Mouse (Mus musculus) heart, embryonic 12.5 days (tissue): Measurements from ENCODE around the gene Nek5. TPM values are rescaled to one million over a fixed set of nuclear protein-coding genes. Genes with fewer than 3 reads are reported as not detected.

Experiments used
- ATAC-seq: fragments of 200-750 bp; cut with Nextera tagmentation; 2 replicates; pipeline ENCODE4 v1.8.0; 2017; ENCODE audit warnings: moderate TSS enrichment, moderate library complexity; ENCODE audit not compliant: insufficient number of reproducible peaks, low FRiP score
- H3K27ac ChIP-seq: fragments of 300-500 bp; sonication (generic); 2 replicates; pipeline ENCODE4 v1.5.1; 2016; ENCODE audit warnings: mild to moderate bottlenecking, moderate library complexity; ENCODE audit not compliant: poor library complexity, severe bottlenecking
- H3K27me3 ChIP-seq: fragments of 300-500 bp; sonication (generic); replicated peaks from 2 replicates; pipeline ENCODE4 v1.6.1; 2016; ENCODE audit warnings: mild to moderate bottlenecking, moderate library complexity
- H3K36me3 ChIP-seq: fragments of 300-500 bp; sonication (generic); 2 replicates; pipeline ENCODE4 v1.6.1; 2016; ENCODE audit warnings: mild to moderate bottlenecking, moderate library complexity
- H3K4me1 ChIP-seq: fragments of 300-500 bp; sonication (generic); replicated peaks from 2 replicates; pipeline ENCODE4 v1.6.1; 2016; ENCODE audit warnings: mild to moderate bottlenecking
- H3K4me2 ChIP-seq: fragments of 300-500 bp; sonication (generic); 2 replicates; pipeline ENCODE4 v1.6.1; 2016; ENCODE audit warnings: mild to moderate bottlenecking, moderate library complexity
- H3K4me3 ChIP-seq: fragments of 300-500 bp; sonication (generic); 2 replicates; pipeline ENCODE4 v1.5.1; 2016; ENCODE audit warnings: mild to moderate bottlenecking
- H3K9ac ChIP-seq: fragments of 300-500 bp; sonication (generic); 2 replicates; pipeline ENCODE4 v1.6.1; 2016; ENCODE audit warnings: mild to moderate bottlenecking, moderate library complexity
- H3K9me3 ChIP-seq: fragments of 300-500 bp; sonication (generic); replicated peaks from 2 replicates; pipeline ENCODE4 v1.6.1; 2016; ENCODE audit warnings: mild to moderate bottlenecking, moderate library complexity
- WGBS: fragments of 180-500 bp; shearing (Covaris S2); methylation state at CpG from one replicate; pipeline ENCODE4 v1.1.7; 2016; 5-methylcytosine and 5-hydroxymethylcytosine counted together
- polyA plus RNA-seq: library from polyadenylated mRNA; unstranded; fragments of >200 nt; fragmentation: Nextera tagmentation; extraction: Ambion mirVana; gene quantifications from 2 replicates; pipeline ENCODE4 v1.2.1, GENCODE M21; 2016

Nek5 gene
- polyA plus RNA-seq, 1 experiment from 2014 or later: 0.11 TPM

DNA sequence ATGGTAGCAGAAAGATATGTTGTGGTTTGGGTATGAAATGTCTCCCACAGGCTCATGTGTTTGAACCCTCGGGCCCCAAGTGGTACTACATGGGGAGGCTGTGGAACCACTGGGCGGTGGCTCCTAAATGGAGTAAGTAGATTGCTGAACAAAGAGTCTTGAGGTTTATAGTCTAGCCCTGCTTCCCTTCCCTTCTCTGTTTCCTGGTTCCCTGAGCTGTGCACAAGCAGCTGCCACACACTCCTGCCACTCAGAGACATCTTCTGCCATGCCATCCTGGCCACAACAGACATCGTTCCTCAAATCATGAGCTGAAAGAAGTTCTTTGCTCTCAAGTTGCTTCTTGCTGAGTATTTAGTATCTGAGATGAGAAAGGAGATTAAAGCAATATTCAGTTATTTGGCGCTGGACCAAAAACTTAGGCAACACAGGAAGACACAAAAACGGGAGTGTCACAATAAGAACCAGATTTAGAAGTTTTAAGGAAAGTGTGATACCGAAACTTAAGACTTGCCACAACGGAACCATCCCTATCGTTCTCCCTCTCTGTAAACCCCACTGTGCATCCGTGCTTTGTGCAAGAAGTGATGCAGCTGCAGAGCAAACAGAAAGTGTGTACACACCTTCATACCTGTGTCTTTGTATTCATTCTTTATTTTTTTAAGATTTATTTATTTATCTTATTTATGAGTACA is 45.4 kb downstream of the Nek5 start:
- no peak for ATAC-seq
- no peak overlapping the region for H3K4me3 ChIP-seq
- H3K4me2 ChIP-seq: no peak overlapping the region
- H3K9me3 ChIP-seq: no peaks in the 10 kb centered on the region
- no peaks in the 10 kb centered on the region for H3K36me3 ChIP-seq
- no peaks in the 10 kb centered on the region for H3K27me3 ChIP-seq
- peaks cover 9% of the 10 kb centered on the region; the same call in 1 of the 2 replicates for H3K4me1 ChIP-seq
- no peak overlapping the region for H3K27ac ChIP-seq
- no peak overlapping the region for H3K9ac ChIP-seq
- WGBS: 83% methylated on average over 9 of the region's 9 CpGs

DNA sequence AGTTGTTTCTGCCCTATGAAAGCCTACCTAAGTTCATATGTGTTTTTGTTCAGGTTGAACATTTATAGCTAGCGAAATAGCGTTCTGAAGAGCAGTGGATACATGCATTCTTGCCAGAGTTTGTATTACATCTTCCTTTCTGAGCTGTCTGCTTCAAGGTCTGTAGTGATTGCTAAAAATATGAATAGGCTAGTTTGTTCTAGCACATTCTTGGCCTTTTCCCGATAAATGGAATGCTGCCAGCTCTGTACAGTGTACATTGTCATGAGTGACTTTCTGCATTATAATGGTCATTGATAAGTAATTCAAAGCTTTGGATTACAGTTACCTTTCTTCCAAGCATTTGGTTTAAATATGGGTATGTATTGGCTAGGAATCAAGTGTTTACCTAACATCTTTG is 63.7 kb downstream of the Nek5 start:
- H3K4me2 ChIP-seq: peak overlapping the region; percentile 70
- no peak overlapping the region for H3K27ac ChIP-seq
- ATAC-seq: no peak
- no peaks in the 10 kb centered on the region for H3K9me3 ChIP-seq
- H3K9ac ChIP-seq: no peak overlapping the region
- peaks cover 3% of the 10 kb centered on the region; the same call in 1 of the 2 replicates for H3K4me1 ChIP-seq
- H3K27me3 ChIP-seq: peaks cover 16% of the 10 kb centered on the region
- H3K36me3 ChIP-seq: peaks cover 33% of the 10 kb centered on the region
- peak overlapping the region; percentile 76 for H3K4me3 ChIP-seq
- WGBS: 1% methylated on average over 3 of the region's 3 CpGs

DNA sequence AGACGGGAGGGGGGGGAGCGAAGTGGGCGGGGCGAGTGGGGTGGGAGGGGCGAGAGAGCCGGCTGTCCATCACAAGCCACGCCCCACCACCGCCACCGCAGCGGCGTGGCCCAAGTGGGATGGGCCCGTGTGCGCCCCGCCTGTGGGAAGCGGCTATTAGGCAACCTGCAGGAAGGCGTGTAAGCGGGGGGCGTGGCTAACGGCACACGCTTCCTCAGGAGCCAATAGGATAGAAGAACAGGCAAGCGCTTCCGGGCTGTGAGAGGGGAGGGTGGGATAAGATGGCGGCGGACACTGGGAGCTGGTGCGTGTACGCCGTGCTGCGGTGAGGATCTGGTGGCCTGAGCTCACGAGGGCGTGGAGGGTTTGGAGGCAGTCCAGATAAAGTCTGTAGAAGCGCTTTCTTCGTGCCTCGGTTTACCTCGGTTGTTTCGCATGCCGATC is 64.4 kb downstream of the Nek5 start, which contains the start of gene Alg11:
Alg11 (plus strand) TSS at position 276 of the 444 bp plus-strand sequence.
- ATAC-seq: peak; percentile 100
- WGBS: under 1% methylated on average over 36 of the region's 36 CpGs
- Histone ChIP-seq H3K4me1 (peaks cover 3% of the 10 kb centered on the region; the same call in 1 of the 2 replicates), H3K36me3 (peaks cover 26% of the 10 kb centered on the region), H3K9me3 (no peaks in the 10 kb centered on the region), H3K27ac (0 out of 2 replicates have a peak within 1 kb of the TSS, but pooled peaks have one; percentile 22), H3K9ac (peak within 1 kb of the TSS; percentile 75), H3K4me3 (peak within 1 kb of the TSS; percentile 76), H3K4me2 (peak within 1 kb of the TSS; percentile 84), H3K27me3 (peaks cover 16% of the 10 kb centered on the region)

DNA sequence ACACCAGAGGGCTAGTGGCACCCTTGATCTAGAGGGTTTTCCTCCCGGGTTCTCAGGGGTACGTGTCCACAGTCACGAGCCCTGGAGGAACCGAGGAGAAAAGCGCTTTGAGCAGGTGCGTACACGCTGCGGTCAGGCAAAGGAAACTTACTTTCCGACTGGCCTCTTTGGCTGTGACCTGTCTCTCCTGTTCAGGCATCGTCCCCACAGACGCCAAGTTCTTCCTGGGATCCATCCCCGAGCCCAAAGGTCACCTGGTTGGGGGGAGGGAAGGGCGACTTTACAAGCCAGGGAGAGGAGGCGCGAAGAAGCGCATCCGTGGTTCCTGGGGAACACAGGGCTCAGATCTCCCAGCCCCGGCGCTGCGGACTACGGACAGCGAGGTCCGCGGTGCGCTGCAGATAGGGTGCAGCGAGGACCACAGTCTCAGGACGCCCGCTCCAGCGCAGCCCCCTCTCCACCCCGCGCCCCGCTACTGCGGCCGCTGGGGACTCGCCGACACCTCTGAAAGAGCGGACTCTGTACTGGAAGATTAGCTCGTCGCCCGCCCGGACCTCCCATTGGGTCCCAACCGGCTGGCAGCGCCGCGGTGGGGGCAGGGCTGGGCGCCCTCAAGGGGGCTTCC is 64.9 kb downstream of the Nek5 start, which contains the start of gene Atp7b:
Atp7b (minus strand) TSS at position 485 of the 625 bp plus-strand sequence.
- 0 out of 2 replicates have a peak within 1 kb of the TSS, but pooled peaks have one; percentile 22 for H3K27ac ChIP-seq
- peaks cover 21% of the 10 kb centered on the region for H3K36me3 ChIP-seq
- no peaks in the 10 kb centered on the region for H3K9me3 ChIP-seq
- peak within 1 kb of the TSS; percentile 75 for H3K9ac ChIP-seq
- H3K4me2 ChIP-seq: peak within 1 kb of the TSS; percentile 84
- H3K27me3 ChIP-seq: peaks cover 16% of the 10 kb centered on the region
- ATAC-seq: peak; percentile 85
- H3K4me1 ChIP-seq: peaks cover 3% of the 10 kb centered on the region; the same call in 1 of the 2 replicates
- WGBS: under 1% methylated on average over 45 of the region's 46 CpGs
- peak within 1 kb of the TSS; percentile 76 for H3K4me3 ChIP-seq

GRCm38 (mm10) chr8:22059153-22059738 is 65.6 kb downstream of the Nek5 start:
- WGBS: 47% methylated on average over 11 of the region's 11 CpGs
- ATAC-seq: no peak
- peaks cover 15% of the 10 kb centered on the region for H3K36me3 ChIP-seq
- H3K4me1 ChIP-seq: peaks cover 8% of the 10 kb centered on the region
- H3K27me3 ChIP-seq: peaks cover 16% of the 10 kb centered on the region
- H3K27ac ChIP-seq: no peak overlapping the region
- H3K4me2 ChIP-seq: peak overlapping the region; percentile 84
- peak overlapping the region; percentile 76 for H3K4me3 ChIP-seq
- peak overlapping the region; percentile 75 for H3K9ac ChIP-seq
- no peaks in the 10 kb centered on the region for H3K9me3 ChIP-seq

- no peak overlapping the region for H3K4me3 ChIP-seq
- peaks cover 8% of the 10 kb centered on the region for H3K4me1 ChIP-seq
- H3K9me3 ChIP-seq: no peaks in the 10 kb centered on the region
- ATAC-seq: no peak
- H3K4me2 ChIP-seq: 0 out of 2 replicates have a peak overlapping the region, but pooled peaks have one; percentile 33
- no peak overlapping the region for H3K9ac ChIP-seq
- 54% methylated on average over 9 of the region's 9 CpGs for WGBS
- H3K27ac ChIP-seq: no peak overlapping the region
- H3K27me3 ChIP-seq: peaks cover 16% of the 10 kb centered on the region
- peaks cover 10% of the 10 kb centered on the region for H3K36me3 ChIP-seq
Observed at GRCm38 (mm10) chr8:22058368-22058767, 66.5 kb downstream of the Nek5 start.

DNA sequence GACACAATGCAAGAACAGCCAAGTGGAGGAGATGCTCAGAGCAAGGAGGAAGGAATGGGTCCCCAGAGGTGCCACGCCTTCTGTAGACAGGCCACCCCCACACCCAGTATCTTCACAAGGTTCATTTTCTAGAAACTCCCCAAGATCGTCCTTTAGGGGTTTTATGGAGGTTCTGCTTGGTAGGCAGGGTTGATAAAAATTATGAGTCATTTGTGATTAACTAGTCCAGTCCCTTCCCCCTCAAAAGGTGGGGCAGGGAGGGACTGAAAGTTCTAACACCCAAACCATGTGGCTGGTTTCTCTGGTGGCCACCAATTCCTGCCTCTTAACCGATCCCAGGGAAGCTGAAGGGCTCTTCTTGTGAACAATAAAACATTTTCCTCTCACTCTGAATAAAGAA is 68.0 kb downstream of the Nek5 start:
- Histone ChIP-seq H3K4me3 (no peak overlapping the region), H3K9ac (no peak overlapping the region), H3K4me1 (peaks cover 8% of the 10 kb centered on the region), H3K9me3 (no peaks in the 10 kb centered on the region), H3K27me3 (peaks cover 16% of the 10 kb centered on the region), H3K27ac (no peak overlapping the region), H3K4me2 (no peak overlapping the region), H3K36me3 (no peaks in the 10 kb centered on the region)
- 79% methylated on average over 3 of the region's 3 CpGs for WGBS
- no peak for ATAC-seq

- no peak overlapping the region for H3K9ac ChIP-seq
- ATAC-seq: no peak
- H3K4me2 ChIP-seq: no peak overlapping the region
- no peak overlapping the region for H3K27ac ChIP-seq
- no peaks in the 10 kb centered on the region for H3K9me3 ChIP-seq
- no peaks in the 10 kb centered on the region for H3K36me3 ChIP-seq
- H3K4me3 ChIP-seq: no peak overlapping the region
- 87% methylated on average over 2 of the region's 2 CpGs for WGBS
- peaks cover 5% of the 10 kb centered on the region; the same call in 1 of the 2 replicates for H3K4me1 ChIP-seq
- peaks cover 16% of the 10 kb centered on the region for H3K27me3 ChIP-seq
Observed at GRCm38 (mm10) chr8:22055492-22055877, 69.4 kb downstream of the Nek5 start.

- 59% methylated on average over 12 of the region's 12 CpGs for WGBS
- no peak for ATAC-seq
- Histone ChIP-seq H3K27me3 (peaks cover 16% of the 10 kb centered on the region), H3K4me2 (no peak overlapping the region), H3K36me3 (no peaks in the 10 kb centered on the region), H3K4me3 (no peak overlapping the region), H3K4me1 (peaks cover 5% of the 10 kb centered on the region; the same call in 1 of the 2 replicates), H3K27ac (no peak overlapping the region), H3K9me3 (no peaks in the 10 kb centered on the region), H3K9ac (no peak overlapping the region)
Observed at GRCm38 (mm10) chr8:22054674-22055491, 70.0 kb downstream of the Nek5 start.

- no peaks in the 10 kb centered on the region for H3K36me3 ChIP-seq
- WGBS: 70% methylated on average over 2 of the region's 2 CpGs
- no peaks in the 10 kb centered on the region for H3K27me3 ChIP-seq
- ATAC-seq: 0 out of 2 replicates have a peak, but pooled peaks have one; percentile 48
- no peak overlapping the region for H3K4me3 ChIP-seq
- no peak overlapping the region for H3K4me2 ChIP-seq
- no peaks in the 10 kb centered on the region for H3K9me3 ChIP-seq
- H3K4me1 ChIP-seq: no peaks in the 10 kb centered on the region
- H3K9ac ChIP-seq: no peak overlapping the region
- no peak overlapping the region for H3K27ac ChIP-seq
Observed at GRCm38 (mm10) chr8:22047699-22048464, 77.0 kb downstream of the Nek5 start.
